Mouse (Mus musculus) right cerebral cortex, adult 18-20 months (tissue): ENCODE measurements around the gene Proser3.

ENCODE experiments used
- DNase-seq: peaks from one replicate; pipeline ENCODE4 v3.0.0; 2022; ENCODE audit warnings: mixed read lengths

The Proser3 gene

DNA sequence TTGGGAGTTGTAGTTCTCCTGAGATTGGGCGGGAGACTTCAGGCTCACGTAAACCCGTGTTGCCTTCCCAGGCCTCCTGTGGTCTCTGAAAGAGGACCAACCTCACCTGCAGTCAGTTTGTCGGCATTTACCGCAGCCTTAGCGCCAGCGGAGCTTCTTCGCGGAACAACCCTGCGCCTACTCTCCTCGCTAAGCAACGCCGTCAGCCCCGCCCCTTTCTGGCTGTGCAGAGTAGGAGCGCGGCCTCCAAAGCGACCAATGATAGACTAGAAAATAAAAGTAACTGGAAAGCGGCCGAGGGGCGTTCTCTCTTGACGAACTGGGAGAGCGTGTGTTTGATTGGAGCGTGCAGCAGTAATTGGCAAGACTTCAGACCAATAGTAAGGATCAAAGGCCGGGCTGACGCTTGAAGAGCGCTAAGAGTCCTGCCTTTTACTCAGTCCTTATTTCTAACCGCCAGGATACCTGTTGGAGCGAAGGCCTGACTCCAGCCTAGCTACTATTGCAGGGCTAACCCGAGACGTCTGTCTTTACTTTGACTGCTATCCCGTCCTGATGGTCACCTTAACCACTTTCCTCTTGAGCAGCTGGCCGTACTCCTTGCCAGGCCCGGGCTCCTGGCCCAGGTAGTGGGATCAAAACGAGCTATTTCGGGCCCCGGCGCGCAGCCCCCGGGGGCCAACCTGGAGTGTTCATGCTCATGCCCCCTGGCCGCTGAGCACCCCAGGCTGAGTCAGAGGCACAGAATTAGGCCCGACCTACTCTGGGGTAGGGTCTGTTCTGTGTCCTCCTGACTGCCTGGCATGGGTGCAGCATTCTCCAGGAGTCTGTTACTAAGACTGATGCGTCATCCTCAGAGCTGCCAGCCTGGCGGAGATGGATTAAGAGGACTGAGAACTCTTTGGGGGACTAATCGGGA lies at the start of gene Proser3, which contains the start of gene Hspb6:
Gene Proser3 (minus strand): TSS at position 198 of the 919 bp plus-strand sequence.
Gene Hspb6 (plus strand): TSS at position 77 of the 919 bp plus-strand sequence.
- peak; percentile 98 for DNase-seq

DNA sequence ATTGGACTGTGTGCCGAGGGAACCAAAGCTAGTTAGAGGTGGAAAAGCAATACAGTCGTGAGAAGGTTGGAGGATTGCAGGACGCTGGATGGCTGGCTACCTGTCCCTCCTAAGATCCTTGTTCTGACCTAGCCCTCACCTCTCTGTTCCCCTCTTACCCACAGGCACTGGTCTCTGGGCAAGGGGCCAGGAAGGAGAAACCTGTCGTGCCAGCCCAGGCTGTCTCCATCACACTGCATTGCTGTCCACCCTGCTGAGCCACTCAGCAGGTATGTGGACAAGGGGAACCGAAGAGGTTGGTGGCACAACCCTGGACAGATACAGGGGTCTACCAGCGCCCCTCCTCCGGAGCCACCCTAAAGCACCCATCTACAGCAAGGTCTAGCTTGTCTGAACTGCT lies 48.6 kb upstream of the Proser3 start:
- DNase-seq = no peak

DNA sequence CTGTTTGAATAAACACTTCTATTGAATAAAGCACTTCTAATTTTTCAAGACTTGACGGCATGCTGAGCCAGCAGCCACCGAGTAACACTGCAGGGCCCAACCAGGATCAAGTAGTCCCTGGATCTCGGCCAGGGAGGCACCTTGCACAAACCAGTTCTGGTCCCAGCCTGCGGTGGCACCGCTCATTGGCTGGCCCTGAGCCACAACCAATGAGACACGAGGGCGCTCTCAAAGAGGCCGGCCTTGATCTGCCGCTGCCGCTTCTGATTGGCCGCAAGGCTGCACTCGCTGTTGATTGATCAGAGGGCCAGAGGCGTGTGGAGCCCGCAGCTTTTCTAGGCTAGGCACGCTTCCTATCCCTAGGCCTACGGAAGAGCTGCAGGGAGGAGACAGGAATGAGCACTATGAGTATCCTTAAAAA lies 47.8 kb upstream of the Proser3 start:
- peak; percentile 96 for DNase-seq

DNA sequence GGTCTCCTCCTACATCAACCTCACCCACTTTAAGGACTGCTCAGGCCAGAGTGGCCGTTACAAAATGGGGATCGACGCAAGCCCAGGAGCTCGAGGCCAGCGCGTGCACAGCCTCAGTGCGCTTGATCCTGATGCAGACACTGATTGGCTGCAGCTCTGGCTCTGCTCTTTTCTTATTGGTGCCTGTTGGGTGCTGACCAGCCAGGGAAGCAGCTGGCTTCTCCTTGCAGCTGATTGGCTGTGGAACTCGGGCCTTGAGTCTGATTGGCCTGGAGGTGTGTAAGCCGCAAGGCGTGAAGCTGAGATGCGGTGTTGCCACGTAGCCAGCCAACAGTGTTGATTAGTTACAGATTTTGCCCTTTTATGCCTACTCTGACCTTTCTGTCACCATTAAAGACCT lies 46.7 kb upstream of the Proser3 start, which contains the start of gene Zbtb32:
Gene Zbtb32 (minus strand): TSS at position 124 of the 400 bp plus-strand sequence.
- DNase-seq = no peak

DNA sequence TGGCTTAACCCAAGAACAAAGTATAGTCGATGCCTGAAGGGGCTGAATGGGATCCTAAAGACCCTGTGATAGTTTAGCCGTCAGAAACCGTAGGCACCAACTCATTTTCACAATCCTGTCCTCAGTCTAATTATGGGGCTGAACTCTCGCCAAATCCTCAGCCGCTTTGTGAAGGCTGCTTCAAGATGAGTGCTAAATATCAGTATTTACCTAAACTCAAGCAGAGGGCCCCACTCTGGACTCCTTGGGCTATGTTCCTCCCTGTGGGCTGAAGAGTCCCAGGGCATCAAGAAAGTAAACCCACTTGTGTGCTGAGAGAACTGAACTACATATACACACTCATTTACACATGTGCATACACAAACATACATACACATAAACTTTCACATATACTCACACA lies 44.7 kb upstream of the Proser3 start:
- no peak for DNase-seq

DNA sequence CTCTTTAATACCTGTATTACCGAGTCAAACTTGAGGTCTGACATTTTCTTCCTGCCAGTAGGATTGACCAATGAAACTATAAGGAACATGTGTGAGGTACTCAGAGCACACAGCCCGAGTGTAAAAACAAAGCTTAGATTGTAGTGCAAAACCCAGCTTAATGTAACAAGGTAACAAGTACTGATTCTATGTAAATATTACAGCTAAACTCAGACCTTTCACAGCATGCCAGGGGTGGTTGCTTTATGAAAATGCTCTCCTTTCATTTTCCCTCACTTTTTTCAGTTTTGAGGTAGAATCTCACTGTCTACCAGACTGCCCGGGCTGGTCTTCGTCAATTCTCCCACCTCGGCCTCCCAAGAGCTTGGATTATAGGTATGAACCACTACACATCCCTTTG lies 44.0 kb upstream of the Proser3 start:
- DNase-seq = no peak

DNA sequence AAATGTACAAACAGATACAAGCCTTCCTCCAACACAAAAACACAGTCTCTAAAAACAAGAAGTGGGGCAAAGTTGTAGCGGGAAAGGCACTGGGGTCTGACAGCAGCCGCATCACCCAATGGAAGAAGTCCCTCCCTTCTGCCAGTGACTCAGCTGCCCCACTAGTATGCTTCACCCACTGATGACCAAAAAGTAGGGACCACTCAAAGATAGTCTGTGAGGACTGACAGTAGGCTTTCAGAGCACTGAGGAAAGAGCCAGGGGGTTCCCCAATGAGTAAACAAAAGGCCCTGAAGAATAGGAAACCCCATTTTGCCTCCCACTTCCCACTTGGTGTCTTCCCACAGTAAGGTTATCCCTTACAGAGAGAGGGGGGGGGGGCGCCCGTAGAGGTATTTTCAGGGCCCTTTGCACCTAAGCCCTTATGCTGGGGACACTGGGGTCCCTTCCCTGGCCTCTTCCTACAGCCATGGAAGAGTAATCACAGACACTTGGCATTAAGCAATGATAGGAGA lies 42.5 kb upstream of the Proser3 start:
- DNase-seq = no peak

DNA sequence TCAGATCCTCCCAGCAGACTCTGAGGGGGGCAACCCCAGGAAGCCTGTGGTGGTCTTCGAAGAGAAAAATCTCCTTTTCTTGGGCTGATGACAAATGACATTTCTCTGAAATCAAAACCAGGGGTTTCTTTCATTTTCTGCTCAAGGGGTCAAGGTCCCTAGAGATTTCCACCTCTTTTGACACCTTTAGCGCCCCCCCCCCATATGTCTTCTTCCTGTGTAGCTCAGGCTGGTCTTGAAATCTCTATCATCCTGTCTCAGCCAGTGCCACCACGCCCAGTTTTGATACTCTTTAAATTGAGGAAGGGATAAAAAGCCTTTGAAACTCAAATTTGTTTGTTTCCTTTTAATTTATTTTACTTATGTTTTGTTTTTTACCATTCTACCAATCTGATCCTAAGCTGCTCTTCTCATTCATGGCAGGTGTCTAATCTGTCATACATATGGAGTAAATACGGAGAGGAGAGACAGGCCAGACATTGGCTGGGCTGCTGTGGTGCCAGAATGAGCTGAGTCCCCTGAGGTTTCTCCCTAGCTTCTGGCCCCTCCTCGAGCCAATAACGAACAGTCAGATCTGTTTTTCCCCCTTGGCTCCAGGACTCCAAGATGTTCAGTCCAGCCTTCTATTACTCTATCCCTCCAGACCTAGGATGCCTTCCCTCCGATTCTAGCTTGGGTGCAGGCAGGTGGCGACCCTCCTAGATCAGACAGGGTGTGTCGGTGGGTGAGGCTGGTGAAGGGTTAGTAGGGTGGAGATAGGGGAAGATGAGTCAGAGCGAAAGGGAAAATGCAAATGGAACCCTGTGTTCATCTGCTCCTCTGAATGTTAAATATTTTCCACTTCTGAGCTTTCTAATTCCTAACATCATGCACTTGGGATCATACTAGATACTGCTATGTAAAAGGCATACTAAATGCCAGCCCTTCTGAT lies 41.7 kb upstream of the Proser3 start:
- no peak for DNase-seq

DNA sequence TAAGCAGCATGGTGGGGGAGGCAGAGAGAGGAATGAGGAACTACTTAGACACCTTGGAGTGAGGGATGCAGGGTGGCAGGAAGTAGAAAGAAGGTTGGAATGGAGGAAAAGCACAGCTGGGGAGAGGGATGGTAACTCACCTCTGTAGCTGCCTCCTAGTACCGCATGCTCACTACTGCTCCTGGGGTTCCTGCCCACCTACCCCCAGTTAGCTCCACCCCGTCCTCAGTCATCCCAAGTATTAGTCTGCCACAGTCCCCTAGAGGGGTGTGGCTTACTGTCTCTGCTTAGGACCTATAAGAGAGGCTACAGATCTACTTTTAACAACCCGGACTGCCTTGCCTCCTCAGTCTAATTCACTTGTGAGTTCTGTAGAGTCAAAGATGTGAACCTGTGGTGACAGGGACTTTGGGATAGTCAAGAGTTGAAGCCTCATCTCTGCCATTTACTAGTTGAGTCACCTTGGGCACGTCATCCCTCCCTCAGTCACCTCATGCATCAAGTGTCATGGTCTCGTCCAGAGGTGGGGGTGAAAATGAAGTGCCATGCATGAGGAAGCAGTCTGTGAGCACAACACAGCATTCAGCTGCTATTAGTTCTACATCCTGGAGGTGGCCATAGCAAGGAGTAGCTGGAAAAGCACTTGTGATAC lies 40.8 kb upstream of the Proser3 start:
- no peak for DNase-seq

DNA sequence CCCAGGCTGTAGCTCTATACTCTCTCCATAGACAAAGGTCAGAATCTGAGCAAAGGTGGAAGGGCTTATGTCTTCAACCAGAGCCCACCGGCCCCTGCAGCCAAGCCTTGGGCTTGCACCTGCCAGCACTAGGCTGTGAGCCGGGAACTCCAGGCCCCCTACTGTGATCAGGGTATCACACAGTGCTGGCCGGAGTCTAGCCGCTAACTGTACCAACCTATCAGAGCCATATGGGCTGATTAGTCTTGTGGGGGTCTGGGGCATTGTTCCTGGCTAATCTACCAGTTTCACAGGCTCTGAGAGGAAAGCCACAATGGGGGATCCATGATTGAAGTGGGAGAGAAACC lies 39.5 kb upstream of the Proser3 start:
- DNase-seq = no peak

DNA sequence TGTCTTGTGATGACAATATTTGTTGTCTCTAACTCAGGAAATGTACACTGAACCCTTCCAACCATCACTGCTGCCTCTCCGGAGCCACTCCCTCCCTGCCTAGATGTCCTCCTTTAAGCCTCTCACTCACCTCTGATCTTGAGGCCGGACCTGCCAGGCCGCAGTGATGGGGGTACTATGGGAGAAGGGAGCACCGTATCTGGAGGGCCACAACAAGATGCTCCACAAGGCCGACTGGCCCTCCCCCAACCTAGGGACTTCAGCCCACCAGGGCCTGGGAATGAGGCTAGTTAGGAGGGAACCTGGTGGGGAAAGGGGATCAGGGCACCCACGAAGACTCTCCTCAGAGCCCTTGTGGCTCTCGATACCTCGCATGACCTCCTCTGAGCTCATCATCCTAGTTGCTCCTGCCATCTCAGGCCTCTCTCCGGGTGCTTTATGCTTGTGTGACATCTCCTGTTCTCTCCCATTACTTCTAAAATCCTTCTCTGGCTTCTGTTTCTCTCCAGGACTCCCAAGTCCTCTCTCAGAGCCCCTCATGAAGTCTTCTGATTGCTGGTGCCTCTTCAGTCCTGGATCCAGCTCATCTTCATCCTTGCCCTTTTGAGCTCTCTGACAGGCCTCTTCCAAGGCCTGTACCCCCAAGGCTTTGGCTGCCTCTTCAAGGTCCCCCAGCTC lies 39.0 kb upstream of the Proser3 start:
- DNase-seq = no peak

DNA sequence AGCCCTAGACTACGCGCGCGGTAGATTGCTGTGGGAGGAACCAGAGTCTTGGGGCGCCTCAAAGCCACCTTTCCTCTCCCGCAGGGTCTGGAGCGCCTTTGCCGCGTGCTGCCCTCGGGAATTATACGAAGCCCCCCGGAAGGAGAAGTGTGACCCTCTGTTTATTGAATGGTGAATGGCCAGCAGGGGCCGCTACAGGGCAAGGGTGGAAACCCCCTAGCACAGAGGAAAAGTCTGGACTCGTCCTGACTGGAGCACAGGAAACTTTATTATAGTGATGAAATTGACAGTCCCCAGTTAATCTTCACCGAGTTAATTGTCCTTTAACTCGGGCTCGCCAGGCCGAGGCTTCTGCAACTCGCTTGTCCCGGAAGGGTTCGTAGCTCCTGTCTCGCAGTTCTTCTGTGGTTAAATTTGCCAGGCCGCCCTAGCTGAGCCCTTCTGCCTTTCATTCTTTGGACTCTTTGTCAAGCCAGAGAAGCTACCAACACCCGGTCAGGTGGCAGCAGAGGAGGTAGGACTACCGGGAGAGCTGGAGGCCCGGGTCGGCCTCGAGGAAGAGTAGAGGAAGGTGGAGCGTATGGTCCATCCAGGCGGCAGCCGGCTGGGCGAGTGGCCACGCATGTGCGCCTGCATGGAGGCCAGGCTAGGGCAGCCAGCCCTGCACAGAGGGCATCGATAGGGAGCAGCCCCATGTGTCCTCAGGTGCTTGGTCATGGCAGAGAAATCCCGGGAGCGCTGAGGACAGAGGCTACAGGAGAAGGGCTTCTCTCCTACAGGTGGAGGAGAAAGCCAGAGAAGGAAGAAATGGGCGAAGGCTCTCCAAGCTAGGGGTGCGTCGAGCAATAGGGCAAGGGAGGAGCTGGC lies 37.6 kb upstream of the Proser3 start:
- peak; percentile 76 for DNase-seq

DNA sequence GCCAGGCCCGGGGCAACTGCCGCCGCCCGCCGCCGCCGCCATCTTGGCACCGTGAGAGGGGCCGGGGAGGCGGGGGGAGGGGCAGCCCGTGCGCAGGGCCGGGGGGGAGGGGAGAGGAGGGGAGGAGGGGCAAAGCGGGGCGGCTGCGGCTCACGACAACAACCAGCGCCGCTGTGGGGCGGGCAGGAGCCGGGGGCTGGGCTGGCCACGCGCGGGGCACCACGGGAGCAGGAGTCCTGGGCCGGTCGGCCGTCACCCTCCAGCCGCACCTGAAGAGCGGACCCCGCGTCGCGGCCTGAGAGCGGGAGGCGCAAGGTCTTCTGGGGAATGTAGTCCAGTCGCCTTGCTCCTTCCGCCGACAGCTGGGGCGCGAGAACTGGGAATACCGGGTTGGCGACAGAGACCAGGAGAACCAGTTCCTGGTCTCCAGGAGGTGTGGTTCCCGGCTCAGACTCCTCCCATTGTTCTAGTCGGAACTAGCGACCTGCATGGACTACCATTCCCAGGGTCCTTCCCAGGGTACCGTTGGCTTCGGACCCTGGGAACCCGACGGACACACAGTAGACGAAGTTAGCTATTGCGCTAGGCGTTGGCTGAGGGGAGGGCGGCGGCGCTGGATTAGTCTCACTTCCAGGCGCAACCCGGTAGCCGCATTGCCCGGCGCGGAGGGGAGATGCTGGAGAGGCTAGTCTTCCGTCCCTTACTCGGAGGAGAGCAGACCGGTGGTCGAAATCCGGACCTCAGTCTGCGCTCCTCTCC lies 36.8 kb upstream of the Proser3 start, which contains the start of gene Kmt2b:
Gene Kmt2b (minus strand): TSS at position 51 of the 759 bp plus-strand sequence.
- DNase-seq = peak; percentile 98

DNA sequence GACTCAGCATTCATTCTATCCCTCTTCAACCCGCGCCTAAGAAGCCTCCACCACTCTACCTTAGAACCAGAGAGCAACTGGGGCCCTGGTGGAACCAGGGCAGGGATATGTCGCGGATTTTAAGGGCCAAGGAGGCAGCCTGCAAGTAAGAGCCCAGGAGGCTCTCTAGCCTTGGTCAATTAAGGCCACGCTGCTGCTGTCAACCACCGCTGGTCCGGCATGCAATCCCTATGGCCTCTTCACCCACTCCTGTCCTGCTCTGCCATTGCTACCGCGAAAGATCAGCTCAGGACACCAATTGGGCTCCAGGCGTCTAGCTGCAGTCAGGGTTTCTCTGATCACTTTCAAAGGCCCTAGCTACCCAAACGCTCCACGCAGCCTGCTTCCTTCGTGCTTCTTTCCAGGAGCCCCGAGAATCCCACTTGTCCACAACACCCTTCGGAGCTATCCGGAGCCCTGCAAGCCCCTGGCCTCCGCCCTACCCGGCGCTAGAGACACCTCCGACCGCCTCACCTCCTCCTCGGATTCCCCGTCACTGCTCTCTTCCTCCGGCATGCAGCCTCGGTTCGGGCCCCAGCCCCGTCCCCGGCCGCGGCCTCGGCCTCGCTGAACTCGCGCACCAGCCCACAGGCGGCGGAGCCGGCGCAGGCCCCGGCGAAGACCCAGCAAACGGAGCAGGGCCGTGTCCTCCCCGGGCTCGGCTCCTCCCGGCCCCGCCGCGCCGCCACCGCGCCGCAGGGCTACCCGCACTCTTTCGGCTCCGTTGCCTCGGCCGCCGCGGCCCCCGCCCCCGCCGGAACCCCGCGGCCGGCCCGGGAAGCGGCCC lies 36.0 kb upstream of the Proser3 start:
- no peak for DNase-seq

DNA sequence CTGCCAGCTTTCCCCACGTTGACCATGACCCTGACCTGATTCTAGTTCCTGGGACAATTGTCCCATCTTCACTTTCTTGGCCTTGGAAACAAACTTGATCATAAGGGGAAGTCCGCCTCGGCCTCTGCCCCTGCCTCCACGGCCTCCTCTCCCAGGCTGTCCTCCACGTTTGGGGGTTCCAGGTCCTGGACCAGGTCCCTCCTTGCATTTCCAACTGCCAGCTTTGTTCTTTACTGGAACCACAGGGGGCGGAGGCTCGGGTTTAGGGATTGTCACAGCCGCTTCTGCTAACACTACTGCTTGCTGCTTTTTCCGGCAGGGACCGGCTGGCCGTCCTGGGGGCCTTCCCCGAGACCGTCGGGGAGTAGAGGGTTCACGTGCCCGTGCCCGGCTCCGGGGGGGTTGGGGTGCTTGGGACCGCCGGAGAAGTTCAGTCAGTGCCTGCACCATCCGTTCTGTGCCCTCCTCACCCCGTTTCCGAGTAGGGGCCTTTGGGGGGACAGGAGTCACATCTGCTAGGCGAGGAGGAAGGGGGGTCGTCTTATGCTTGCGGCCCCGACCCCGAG lies 34.4 kb upstream of the Proser3 start:
- DNase-seq = no peak

DNA sequence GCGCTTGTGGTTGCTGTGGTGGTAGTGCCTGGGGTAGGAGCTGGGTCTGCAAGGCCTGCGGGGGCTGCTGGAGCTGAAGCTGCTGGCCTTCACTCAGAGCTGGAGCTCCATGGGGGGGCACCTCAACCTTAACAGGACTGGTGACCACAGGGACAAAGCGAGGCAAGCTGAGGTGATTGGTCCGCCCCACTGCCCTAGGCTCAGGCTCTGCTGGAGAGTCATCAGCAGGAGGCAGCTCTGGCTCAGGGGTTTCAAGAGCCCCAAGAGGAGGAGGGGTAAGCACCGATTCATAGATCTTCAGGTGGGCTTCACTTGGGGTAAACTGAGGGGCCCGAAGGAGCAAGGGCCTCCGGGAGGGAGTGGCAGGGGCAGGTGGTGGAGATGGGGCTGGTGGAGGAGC lies 33.1 kb upstream of the Proser3 start:
- DNase-seq = no peak

DNA sequence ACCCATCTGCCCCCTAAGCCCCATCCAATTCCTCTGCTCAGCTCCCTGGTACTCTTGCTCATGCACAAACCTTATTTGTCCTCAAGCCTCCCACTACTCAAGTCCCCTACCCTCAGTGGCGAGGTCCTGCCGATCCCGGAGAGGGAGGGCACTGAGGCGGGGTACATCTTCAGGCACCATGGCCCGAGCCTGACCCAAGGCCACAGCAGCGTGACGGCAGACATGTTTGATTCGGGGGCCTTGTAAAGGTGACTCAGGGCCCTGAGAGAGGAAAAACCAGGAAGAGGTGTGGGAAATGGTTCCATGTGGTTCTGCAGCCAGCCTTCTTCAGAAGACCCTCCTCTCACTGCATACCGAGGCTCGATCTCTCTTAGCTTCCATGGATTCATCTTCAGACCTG lies 32.2 kb upstream of the Proser3 start:
- DNase-seq = no peak

DNA sequence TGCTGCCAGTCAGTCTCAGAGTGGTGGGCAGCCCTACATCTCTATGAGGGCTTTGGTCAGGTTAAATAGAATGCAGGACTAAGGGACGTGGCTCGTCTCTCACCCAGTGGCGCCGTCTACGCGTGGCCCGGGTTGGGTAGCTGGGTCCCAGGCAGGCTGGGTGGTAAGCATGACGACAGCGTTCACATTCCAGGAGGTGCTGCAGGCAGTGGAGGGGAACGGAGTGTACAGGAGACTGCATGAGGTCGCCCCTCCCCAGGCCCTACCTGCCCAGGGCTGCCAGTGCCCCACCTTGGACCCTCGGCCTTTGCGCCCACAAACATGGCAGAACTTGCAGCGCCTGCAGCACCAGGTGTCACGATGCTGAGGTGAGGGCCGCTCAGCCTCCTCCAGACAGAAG lies 29.4 kb upstream of the Proser3 start:
- DNase-seq = no peak

DNA sequence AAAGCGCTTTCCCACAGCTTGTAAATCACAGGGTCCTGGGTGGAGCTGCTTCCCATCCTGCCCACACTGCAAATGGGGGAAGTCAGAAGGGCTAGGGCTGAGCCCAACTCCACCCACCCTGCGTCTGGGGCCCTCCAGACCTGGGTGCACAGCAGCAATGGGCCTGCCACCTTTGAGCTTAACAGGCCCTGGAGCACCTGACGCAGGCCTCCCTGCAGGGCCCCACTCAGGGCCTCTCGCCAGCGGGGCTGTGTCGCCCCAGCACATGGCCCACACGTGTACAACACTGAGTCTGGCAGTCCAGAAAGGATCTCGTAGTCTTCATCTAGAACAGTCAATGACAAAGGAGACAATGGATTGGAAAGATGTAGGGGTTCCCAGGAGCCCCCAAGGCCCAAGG lies 27.9 kb upstream of the Proser3 start:
- no peak for DNase-seq
